Mouse (Mus musculus): Measurements from ENCODE around the gene Masp1. TPM values are rescaled to one million over a fixed set of nuclear protein-coding genes. Genes with fewer than 3 reads are reported as not detected.

Gene Masp1
- total and polyA plus RNA-seq, 3 experiments = 0.11 to 0.34 TPM; not detected in 1

DNA sequence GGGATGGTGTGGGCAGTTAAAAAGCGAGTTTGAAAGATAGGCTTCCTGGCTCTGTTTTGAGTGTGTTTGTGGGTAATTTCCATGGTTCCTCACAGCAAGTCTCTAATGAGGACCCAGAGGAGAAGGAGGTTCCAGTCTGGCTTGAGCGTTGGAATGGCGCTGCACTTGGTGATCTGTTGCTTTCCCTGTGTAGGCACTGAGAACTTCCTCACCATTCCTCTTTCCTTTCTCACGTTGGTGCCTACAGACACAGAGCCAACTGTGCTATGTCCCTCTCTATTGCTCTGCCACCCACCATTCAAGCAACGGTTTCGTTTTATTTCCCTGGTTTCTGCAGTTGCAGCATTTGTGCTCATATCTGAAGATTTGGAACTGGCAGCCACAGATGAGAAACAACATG lies 107.7 kb downstream of the Masp1 start:
- Histone ChIP-seq H3K9ac (ENCODE audit: insufficient read depth, low read depth) (no peak overlapping the region), H3K36me3 (replicated peaks in 1 of 2; ENCODE audit: control insufficient read depth in 1 of 2, insufficient read depth in 1 of 2, low read length in 1 of 2) (no peaks in the 10 kb centered on the region), H3K79me2 (replicated peaks; ENCODE audit: control insufficient read depth, extremely low read depth, insufficient read depth, poor library complexity, severe bottlenecking) (no peaks in the 10 kb centered on the region), H3K4me3 (replicated peaks in 1 of 3; ENCODE audit: low read depth in 2 of 3, low read length in 2 of 3, poor library complexity in 1 of 3) (no peak overlapping the region), H3K9me3 (replicated peaks; ENCODE audit: low read length) (no peaks in the 10 kb centered on the region), H3K27ac (ENCODE audit: insufficient read depth, low read depth) (no peak overlapping the region), H3K4me2 (ENCODE audit: insufficient read depth, low read depth, poor library complexity, severe bottlenecking) (no peak overlapping the region), H3K27me3 (replicated peaks) (no peaks in the 10 kb centered on the region), H3K4me1 (ENCODE audit: control insufficient read depth in 1 of 2, insufficient read depth in 2 of 2) (peaks cover 0 to 3% of the 10 kb centered on the region in 2 experiments; a peak in 1 of 4 replicates)
- dilution Hi-C loops (cut with MboI; ENCODE audit: extremely low pct_ligation_motif_present, extremely low pct_unique_long_range_greater_than_20kb, low sequenced_read_pairs) = no loop called here
- TF ChIP-seq MXI1 (IDR thresholded peaks at IDR 0.05; ENCODE audit: low read depth, low read length) (no peak), ZKSCAN1 (IDR thresholded peaks at IDR 0.05; ENCODE audit: borderline replicate concordance, low read depth, low read length) (no peak), NELFE (IDR thresholded peaks at IDR 0.05; ENCODE audit: low read depth, low read length) (no peak), ELF1 (IDR thresholded peaks at IDR 0.05; ENCODE audit: low read depth, low read length) (no peak), PAX5 (IDR thresholded peaks at IDR 0.05; ENCODE audit: low read length) (no peak), POLR2A (IDR thresholded peaks at IDR 0.05; ENCODE audit: low read depth, low read length) (no peak), USF1 (IDR thresholded peaks at IDR 0.05; ENCODE audit: low read depth, low read length) (no peak), ZNF384 (IDR thresholded peaks at IDR 0.05; ENCODE audit: low read depth, low read length) (no peak), TCF12 (IDR thresholded peaks at IDR 0.05; ENCODE audit: low read depth, low read length) (no peak), KAT2A (IDR thresholded peaks at IDR 0.05; ENCODE audit: insufficient replicate concordance, low read length) (no peak), MAZ (IDR thresholded peaks at IDR 0.05; ENCODE audit: low read depth, low read length) (no peak), MEF2A (IDR thresholded peaks at IDR 0.05; ENCODE audit: borderline replicate concordance, low read depth, low read length) (no peak), RAD21 (IDR thresholded peaks at IDR 0.05; ENCODE audit: low read depth, low read length) (no peak), HCFC1 (IDR thresholded peaks at IDR 0.05; ENCODE audit: low read depth, low read length) (no peak), CHD2 (IDR thresholded peaks at IDR 0.05; ENCODE audit: low read length) (no peak)
- DNase-seq (ENCODE audit: extremely low read depth) = no peak
- in situ Hi-C loops (cut with MboI; ENCODE audit: low pct_ligation_motif_present, low pct_unique_long_range_greater_than_20kb, low sequenced_read_pairs) = no loop called here

DNA sequence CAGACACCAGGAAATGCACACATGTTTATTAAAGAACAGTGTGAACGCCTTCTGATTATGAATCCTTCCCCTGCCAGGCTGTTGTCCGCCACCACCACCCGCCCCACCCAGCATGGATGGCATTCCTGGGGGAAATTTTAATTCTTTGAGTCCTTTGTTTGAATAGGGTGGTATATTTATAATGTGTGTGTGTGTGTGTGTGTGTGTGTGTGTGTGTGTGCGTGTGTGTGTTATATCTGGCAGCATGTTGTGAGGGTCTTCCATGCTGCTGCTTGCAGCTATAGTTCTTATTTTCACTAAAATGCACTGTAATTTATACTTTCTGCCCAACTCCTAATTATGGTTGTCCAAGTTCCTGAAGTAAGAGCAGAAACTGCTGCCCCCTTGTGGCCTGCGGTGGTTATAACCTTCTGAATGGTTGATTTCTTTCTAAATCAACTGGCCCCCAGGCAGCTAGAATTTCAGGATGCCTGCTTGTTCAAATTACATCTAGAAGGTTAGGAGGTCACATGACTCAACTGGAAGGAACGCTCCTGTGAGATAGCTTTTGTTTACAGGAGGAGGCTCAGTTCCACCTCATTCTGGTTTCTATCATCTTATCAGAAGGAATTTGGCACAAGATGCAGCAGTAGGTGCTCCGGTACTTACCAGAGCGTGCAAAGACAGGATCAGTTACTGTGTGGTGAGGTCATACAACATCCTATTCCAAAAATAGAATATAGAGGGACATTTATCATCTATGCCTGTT lies 117.4 kb downstream of the Masp1 start:
- H3K9me3 ChIP-seq (replicated peaks; ENCODE audit: low read length) = no peaks in the 10 kb centered on the region
- no peak overlapping the region for H3K27ac ChIP-seq (ENCODE audit: insufficient read depth, low read depth)
- no peaks in the 10 kb centered on the region for H3K36me3 ChIP-seq (replicated peaks in 1 of 2; ENCODE audit: control insufficient read depth in 1 of 2, insufficient read depth in 1 of 2, low read length in 1 of 2)
- H3K4me2 ChIP-seq (ENCODE audit: insufficient read depth, low read depth, poor library complexity, severe bottlenecking) = no peak overlapping the region
- peak; percentile 89 for DNase-seq (ENCODE audit: extremely low read depth)
- dilution Hi-C loops (cut with MboI; ENCODE audit: extremely low pct_ligation_motif_present, extremely low pct_unique_long_range_greater_than_20kb, low sequenced_read_pairs) (no loop called here), in situ Hi-C loops (cut with MboI; ENCODE audit: low pct_ligation_motif_present, low pct_unique_long_range_greater_than_20kb, low sequenced_read_pairs) (no loop called here)
- no peaks in the 10 kb centered on the region for H3K79me2 ChIP-seq (replicated peaks; ENCODE audit: control insufficient read depth, extremely low read depth, insufficient read depth, poor library complexity, severe bottlenecking)
- H3K4me3 ChIP-seq (replicated peaks in 1 of 3; ENCODE audit: low read depth in 2 of 3, low read length in 2 of 3, poor library complexity in 1 of 3) = no peak overlapping the region
- TF ChIP-seq PAX5 (IDR thresholded peaks at IDR 0.05; ENCODE audit: low read length) = no peak
- peak; percentile 28; the same call in 1 of the 2 replicates for TF ChIP-seq MEF2A (IDR thresholded peaks at IDR 0.05; ENCODE audit: borderline replicate concordance, low read depth, low read length)
- TF ChIP-seq MAZ (IDR thresholded peaks at IDR 0.05; ENCODE audit: low read depth, low read length) = no peak
- TF ChIP-seq ZC3H11A (IDR thresholded peaks at IDR 0.05; ENCODE audit: low read depth, low read length) = peak; percentile 97
- peak; percentile 76 to 96 for TF ChIP-seq CTCF (conservative IDR thresholded peaks at IDR 0.05 in 1 of 2, IDR thresholded peaks at IDR 0.05 in 1 of 2; ENCODE audit: low read depth in 2 of 2, low read length in 2 of 2)
- TF ChIP-seq ZNF384 (IDR thresholded peaks at IDR 0.05; ENCODE audit: low read depth, low read length) = no peak
- TF ChIP-seq ELF1 (IDR thresholded peaks at IDR 0.05; ENCODE audit: low read depth, low read length) = 0 out of 2 replicates have a peak, but pooled peaks have one; percentile 21
- TF ChIP-seq NELFE (IDR thresholded peaks at IDR 0.05; ENCODE audit: low read depth, low read length) = peak; percentile 59; the same call in 1 of the 2 replicates
- peak; percentile 98 for TF ChIP-seq SMC3 (IDR thresholded peaks at IDR 0.05; ENCODE audit: low read depth, low read length)
- TF ChIP-seq GABPA (IDR thresholded peaks at IDR 0.05; ENCODE audit: insufficient replicate concordance, low read depth, low read length) = no peak
- peak; percentile 97 for TF ChIP-seq RAD21 (IDR thresholded peaks at IDR 0.05; ENCODE audit: low read depth, low read length)
- peak; percentile 12; the same call in 1 of the 2 replicates for TF ChIP-seq IRF4 (IDR thresholded peaks at IDR 0.05; ENCODE audit: low read depth, low read length)
- peaks cover 0 to 25% of the 10 kb centered on the region in 2 experiments; a peak in 2 of 4 replicates for H3K4me1 ChIP-seq (ENCODE audit: control insufficient read depth in 1 of 2, insufficient read depth in 2 of 2)
- H3K9ac ChIP-seq (ENCODE audit: insufficient read depth, low read depth) = no peak overlapping the region
- no peaks in the 10 kb centered on the region for H3K27me3 ChIP-seq (replicated peaks)
